Comparison of ENCODE assay signal across 28 mouse cellular contexts in the genomic region with DNA sequence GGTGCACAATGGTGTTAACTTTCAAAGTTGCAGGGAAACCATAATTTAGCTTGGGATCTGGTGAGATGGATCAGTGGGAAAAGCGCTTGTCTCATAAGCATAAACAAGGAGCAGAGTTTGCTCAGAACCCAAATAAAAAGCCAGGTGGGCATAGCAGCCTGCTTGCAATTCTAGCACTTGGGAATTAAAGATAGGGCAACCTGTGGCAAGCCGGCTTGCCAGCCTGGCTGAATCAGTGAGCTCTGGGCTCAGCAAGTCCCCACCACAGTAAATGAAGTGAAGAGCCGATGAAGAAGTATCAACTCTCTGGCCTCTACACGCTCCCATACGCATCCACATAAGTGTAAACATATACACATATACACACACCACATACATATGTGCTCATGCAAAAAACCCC.
"Had no signal": no experiment of that assay in that cellular context is flagged by ENCODE, and none has a peak within 500 bp of the region (broad histone marks: within the 10 kb centered on the region; RNA-seq: fewer than 3 reads in every experiment).

No protein-coding gene starts in this region.

- H3K4me3 ChIP-seq: embryonic facial prominence, embryonic 10.5 days; embryonic facial prominence, embryonic 12.5 days; embryonic facial prominence, embryonic 13.5 days; embryonic facial prominence, embryonic 15.5 days; erythroblast, embryonic 14.5 days; forebrain, embryonic 10.5 days; forebrain, embryonic 12.5 days; forebrain, embryonic 13.5 days; forebrain, embryonic 15.5 days; gastrocnemius, adult 2 months; heart, adult 2 months had no signal

- H3K27me3 ChIP-seq: embryonic facial prominence, embryonic 12.5 days; embryonic facial prominence, embryonic 13.5 days; embryonic facial prominence, embryonic 15.5 days; forebrain, embryonic 12.5 days; forebrain, embryonic 13.5 days; forebrain, embryonic 15.5 days had no signal

- H3K36me3 ChIP-seq: embryonic facial prominence, embryonic 10.5 days; embryonic facial prominence, embryonic 12.5 days; embryonic facial prominence, embryonic 13.5 days; embryonic facial prominence, embryonic 15.5 days; forebrain, embryonic 10.5 days; forebrain, embryonic 12.5 days; forebrain, embryonic 15.5 days had no signal

- H3K9me3 ChIP-seq: embryonic facial prominence, embryonic 10.5 days; embryonic facial prominence, embryonic 12.5 days; embryonic facial prominence, embryonic 13.5 days; embryonic facial prominence, embryonic 15.5 days; forebrain, embryonic 10.5 days; forebrain, embryonic 12.5 days; forebrain, embryonic 13.5 days; forebrain, embryonic 15.5 days had no signal

- DNase-seq: cerebellum, adult 2 months; cerebellum, adult 8-10 months; cerebellum, adult 9-10 months; cerebellum, adult 9-11 months; cerebellum, postnatal 10 days; cerebellum, postnatal 14 days; cerebellum, postnatal 25 days; cerebellum, postnatal 36 days; embryo, embryonic 11 days; forebrain, postnatal 0 days; gastrocnemius, adult 2 months; gastrocnemius, postnatal 10 days; gastrocnemius, postnatal 14 days; gastrocnemius, postnatal 25 days; gastrocnemius, postnatal 36 days; heart, adult 18-20 months; heart, adult 2 months had no signal

- ATAC-seq: forebrain, embryonic 13.5 days; forebrain, embryonic 14.5 days; forebrain, embryonic 15.5 days; forebrain, embryonic 16.5 days; forebrain, postnatal 0 days had no signal

- H3K4me1 ChIP-seq: forebrain, embryonic 13.5 days; forebrain, embryonic 15.5 days had no signal

- H3K27ac ChIP-seq: embryonic facial prominence, embryonic 10.5 days; embryonic facial prominence, embryonic 12.5 days; embryonic facial prominence, embryonic 13.5 days; embryonic facial prominence, embryonic 15.5 days; forebrain, embryonic 10.5 days; forebrain, embryonic 12.5 days; forebrain, embryonic 13.5 days; forebrain, embryonic 15.5 days; gastrocnemius, adult 2 months; heart, adult 2 months had no signal

- H3K9ac ChIP-seq: embryonic facial prominence, embryonic 12.5 days; embryonic facial prominence, embryonic 13.5 days; embryonic facial prominence, embryonic 15.5 days; forebrain, embryonic 12.5 days; forebrain, embryonic 13.5 days; forebrain, embryonic 15.5 days; forebrain, postnatal 0 days had no signal

- H3K4me2 ChIP-seq: embryonic facial prominence, embryonic 12.5 days; embryonic facial prominence, embryonic 13.5 days; embryonic facial prominence, embryonic 15.5 days; forebrain, embryonic 12.5 days; forebrain, embryonic 13.5 days; forebrain, embryonic 15.5 days had no signal
